Mouse (Mus musculus) layer of hippocampus, postnatal 14 days (tissue): ENCODE measurements around the gene 0610012G03Rik. TPM values are rescaled to one million over a fixed set of nuclear protein-coding genes. Genes with fewer than 3 reads are reported as not detected.

Experiments used
- microRNA-seq, 2 experiments: library from miRNA; unstranded; fragments of <30 nt; microRNA quantifications; one replicate each; pipeline ENCODE4 v1.2.0; 2021
- total RNA-seq, 2 experiments: library from RNA; stranded (reverse); gene quantifications; 2 replicates each; pipeline ENCODE4 v1.2.3; 2021

The 0610012G03Rik gene
- total RNA-seq, 2 experiments from 2014 or later: 49.5 to 50.8 TPM

Small RNAs within 50 kb of the gene (microRNA-seq; reads per million reads assigned to microRNA genes)
- 0 reads per million in 2 experiments for gene Gm26269

Other genes with a start within 250 kb of the 0610012G03Rik start
- under 1 TPM; 0.18 to 0.21 TPM for gene Meltf, start 69.7 kb downstream of the 0610012G03Rik start, total RNA-seq
- gene Pigz, start 14.6 kb downstream of the 0610012G03Rik start, total RNA-seq: 10 to 100 TPM; 10.5 to 13.1 TPM
- gene Ncbp2, start within 50 bp of the 0610012G03Rik start, total RNA-seq: 10 to 100 TPM; 47.8 to 52.5 TPM
- 10 to 100 TPM; 40.0 to 43.4 TPM for gene Senp5, start 54.8 kb upstream of the 0610012G03Rik start, total RNA-seq
- 10 to 100 TPM; 33.3 TPM for gene Pak2, start 130.8 kb upstream of the 0610012G03Rik start, total RNA-seq
- 10 to 100 TPM; 29.2 to 29.7 TPM for gene Pigx, start 151.2 kb upstream of the 0610012G03Rik start, total RNA-seq
- gene Cep19, start 151.3 kb upstream of the 0610012G03Rik start, total RNA-seq: 10 to 100 TPM; 61.5 to 65.9 TPM
- 10 to 100 TPM; 10.6 to 11.7 TPM for gene Nrros, start 217.1 kb upstream of the 0610012G03Rik start, total RNA-seq
- gene Bex6, start 231.3 kb upstream of the 0610012G03Rik start, total RNA-seq: not detected